Mouse (Mus musculus) midbrain, embryonic 12.5 days (tissue): ENCODE data around the gene Pard3. TPM values are rescaled to one million over a fixed set of nuclear protein-coding genes. Genes with fewer than 3 reads are reported as not detected.

Experiments
- ATAC-seq: fragments of 200-750 bp; cut with Nextera tagmentation; 2 replicates; pipeline ENCODE4 v1.8.0; 2017; ENCODE audit warnings: low read depth, moderate TSS enrichment, moderate library complexity; ENCODE audit not compliant: low FRiP score
- H3K27ac ChIP-seq: fragments of 300-500 bp; sonication (generic); replicated peaks from 2 replicates; pipeline ENCODE4 v1.5.1; 2016; ENCODE audit warnings: mild to moderate bottlenecking
- H3K27me3 ChIP-seq: fragments of 300-500 bp; sonication (generic); 2 replicates; pipeline ENCODE4 v1.6.1; 2016; ENCODE audit warnings: mild to moderate bottlenecking
- H3K36me3 ChIP-seq: fragments of 300-500 bp; sonication (generic); 2 replicates; pipeline ENCODE4 v1.6.1; 2016
- H3K4me1 ChIP-seq: fragments of 300-500 bp; sonication (generic); 2 replicates; pipeline ENCODE4 v1.6.1; 2016
- H3K4me2 ChIP-seq: fragments of 300-500 bp; sonication (generic); replicated peaks from 2 replicates; pipeline ENCODE4 v1.6.1; 2016; ENCODE audit warnings: mild to moderate bottlenecking, moderate library complexity
- H3K4me3 ChIP-seq: fragments of 300-500 bp; sonication (generic); 2 replicates; pipeline ENCODE4 v1.5.1; 2016; ENCODE audit warnings: mild to moderate bottlenecking
- H3K9ac ChIP-seq: fragments of 300-500 bp; sonication (generic); replicated peaks from 2 replicates; pipeline ENCODE4 v1.6.1; 2016; ENCODE audit warnings: mild to moderate bottlenecking, moderate library complexity
- H3K9me3 ChIP-seq: fragments of 300-500 bp; sonication (generic); 2 replicates; pipeline ENCODE4 v1.6.1; 2016; ENCODE audit warnings: mild to moderate bottlenecking
- WGBS: fragments of 180-500 bp; shearing (Covaris S2); methylation state at CpG from one replicate; pipeline ENCODE4 v1.1.7; 2016; 5-methylcytosine and 5-hydroxymethylcytosine counted together
- polyA plus RNA-seq: library from polyadenylated mRNA; unstranded; fragments of >200 nt; fragmentation: Nextera tagmentation; extraction: Ambion mirVana; gene quantifications from 2 replicates; pipeline ENCODE4 v1.2.1, GENCODE M21; 2016

The Pard3 gene
- polyA plus RNA-seq, 1 experiment from 2014 or later = 36.6 TPM

- ATAC-seq = no peak
- WGBS = 3% methylated on average over 10 of the region's 10 CpGs
- Histone ChIP-seq H3K27me3 (no peaks in the 10 kb centered on the region), H3K36me3 (no peaks in the 10 kb centered on the region), H3K9me3 (no peaks in the 10 kb centered on the region), H3K27ac (peak overlapping the region; percentile 92), H3K4me2 (peak overlapping the region; percentile 70), H3K4me3 (peak overlapping the region; percentile 95), H3K4me1 (peaks cover 33% of the 10 kb centered on the region), H3K9ac (peak overlapping the region; percentile 86)
Observed at GRCm38 (mm10) chr8:127065113-127065473, 1.4 kb downstream of the Pard3 start.

GRCm38 (mm10) chr8:127065791-127066190 is 2.1 kb downstream of the Pard3 start:
- no peak for ATAC-seq
- peaks cover 35% of the 10 kb centered on the region for H3K4me1 ChIP-seq
- H3K9ac ChIP-seq = peak overlapping the region; percentile 86
- H3K4me3 ChIP-seq = peak overlapping the region; percentile 95
- WGBS = 71% methylated on average over 1 of the region's 1 CpGs
- no peaks in the 10 kb centered on the region for H3K27me3 ChIP-seq
- H3K36me3 ChIP-seq = no peaks in the 10 kb centered on the region
- H3K27ac ChIP-seq = no peak overlapping the region
- H3K4me2 ChIP-seq = peak overlapping the region; percentile 70
- H3K9me3 ChIP-seq = no peaks in the 10 kb centered on the region

- no peaks in the 10 kb centered on the region for H3K9me3 ChIP-seq
- H3K27me3 ChIP-seq = no peaks in the 10 kb centered on the region
- peaks cover 39% of the 10 kb centered on the region for H3K4me1 ChIP-seq
- ATAC-seq = no peak
- no peak overlapping the region for H3K27ac ChIP-seq
- H3K4me3 ChIP-seq = no peak overlapping the region
- peak overlapping the region; percentile 70; the same call in 1 of the 2 replicates for H3K4me2 ChIP-seq
- no peak overlapping the region for H3K9ac ChIP-seq
- H3K36me3 ChIP-seq = no peaks in the 10 kb centered on the region
Observed at GRCm38 (mm10) chr8:127066501-127066900, 2.8 kb downstream of the Pard3 start.

GRCm38 (mm10) chr8:127068719-127069118 is 5.0 kb downstream of the Pard3 start:
- Histone ChIP-seq H3K9me3 (no peaks in the 10 kb centered on the region), H3K27me3 (no peaks in the 10 kb centered on the region), H3K4me3 (no peak overlapping the region), H3K4me1 (peaks cover 40% of the 10 kb centered on the region), H3K4me2 (no peak overlapping the region), H3K27ac (no peak overlapping the region), H3K36me3 (no peaks in the 10 kb centered on the region), H3K9ac (no peak overlapping the region)
- ATAC-seq = no peak
- WGBS = 80% methylated on average over 3 of the region's 3 CpGs

- Histone ChIP-seq H3K9me3 (no peaks in the 10 kb centered on the region), H3K36me3 (no peaks in the 10 kb centered on the region), H3K9ac (no peak overlapping the region), H3K4me1 (peaks cover 38% of the 10 kb centered on the region), H3K27me3 (no peaks in the 10 kb centered on the region), H3K4me2 (no peak overlapping the region), H3K4me3 (no peak overlapping the region), H3K27ac (0 out of 2 replicates have a peak overlapping the region, but pooled peaks have one; percentile 42)
- no peak for ATAC-seq
- 78% methylated on average over 3 of the region's 3 CpGs for WGBS
Observed at GRCm38 (mm10) chr8:127070225-127070624, 6.5 kb downstream of the Pard3 start.

- H3K36me3 ChIP-seq = no peaks in the 10 kb centered on the region
- no peak overlapping the region for H3K9ac ChIP-seq
- peaks cover 28% of the 10 kb centered on the region; the same call in 1 of the 2 replicates for H3K4me1 ChIP-seq
- 72% methylated on average over 5 of the region's 5 CpGs for WGBS
- H3K27me3 ChIP-seq = no peaks in the 10 kb centered on the region
- H3K9me3 ChIP-seq = no peaks in the 10 kb centered on the region
- no peak overlapping the region for H3K4me2 ChIP-seq
- H3K4me3 ChIP-seq = no peak overlapping the region
- ATAC-seq = no peak
- H3K27ac ChIP-seq = no peak overlapping the region
Observed at GRCm38 (mm10) chr8:127073052-127073618, 9.4 kb downstream of the Pard3 start.

GRCm38 (mm10) chr8:127076511-127076910 is 12.8 kb downstream of the Pard3 start:
- WGBS = 91% methylated on average over 7 of the region's 7 CpGs
- ATAC-seq = no peak

GRCm38 (mm10) chr8:127079244-127079805 is 15.6 kb downstream of the Pard3 start:
- H3K36me3 ChIP-seq = no peaks in the 10 kb centered on the region
- ATAC-seq = no peak
- H3K4me3 ChIP-seq = no peak overlapping the region
- no peaks in the 10 kb centered on the region for H3K27me3 ChIP-seq
- peaks cover 35% of the 10 kb centered on the region for H3K4me1 ChIP-seq
- H3K27ac ChIP-seq = no peak overlapping the region
- no peak overlapping the region for H3K4me2 ChIP-seq
- no peak overlapping the region for H3K9ac ChIP-seq
- no peaks in the 10 kb centered on the region for H3K9me3 ChIP-seq
- WGBS = 59% methylated on average over 5 of the region's 5 CpGs

More at GRCm38 (mm10) chr8:127076511-127076910, 12.8 kb downstream of the Pard3 start:
- H3K4me1 ChIP-seq = peaks cover 43% of the 10 kb centered on the region
- H3K27ac ChIP-seq = no peak overlapping the region
- no peak overlapping the region for H3K9ac ChIP-seq
- no peaks in the 10 kb centered on the region for H3K36me3 ChIP-seq
- H3K4me2 ChIP-seq = no peak overlapping the region
- no peak overlapping the region for H3K4me3 ChIP-seq
- no peaks in the 10 kb centered on the region for H3K9me3 ChIP-seq
- H3K27me3 ChIP-seq = no peaks in the 10 kb centered on the region

- no peaks in the 10 kb centered on the region for H3K27me3 ChIP-seq
- H3K9ac ChIP-seq = no peak overlapping the region
- ATAC-seq = no peak
- H3K4me2 ChIP-seq = no peak overlapping the region
- no peak overlapping the region for H3K4me3 ChIP-seq
- H3K4me1 ChIP-seq = peaks cover 35% of the 10 kb centered on the region
- H3K27ac ChIP-seq = no peak overlapping the region
- WGBS = 94% methylated on average over 3 of the region's 3 CpGs
- no peaks in the 10 kb centered on the region for H3K9me3 ChIP-seq
- no peaks in the 10 kb centered on the region for H3K36me3 ChIP-seq
Observed at GRCm38 (mm10) chr8:127081297-127081696, 17.6 kb downstream of the Pard3 start.

GRCm38 (mm10) chr8:127082486-127082885 is 18.8 kb downstream of the Pard3 start:
- H3K9me3 ChIP-seq = no peaks in the 10 kb centered on the region
- no peak overlapping the region for H3K4me3 ChIP-seq
- no peak overlapping the region for H3K27ac ChIP-seq
- 79% methylated on average over 2 of the region's 2 CpGs for WGBS
- H3K27me3 ChIP-seq = no peaks in the 10 kb centered on the region
- no peak for ATAC-seq
- H3K36me3 ChIP-seq = no peaks in the 10 kb centered on the region
- no peak overlapping the region for H3K4me2 ChIP-seq
- peaks cover 32% of the 10 kb centered on the region for H3K4me1 ChIP-seq
- no peak overlapping the region for H3K9ac ChIP-seq

- WGBS = 89% methylated on average over 6 of the region's 6 CpGs
Observed at GRCm38 (mm10) chr8:127084565-127084964, 20.9 kb downstream of the Pard3 start.

GRCm38 (mm10) chr8:127087434-127087833 is 23.7 kb downstream of the Pard3 start:
- H3K4me3 ChIP-seq = no peak overlapping the region
- peaks cover 21% of the 10 kb centered on the region for H3K4me1 ChIP-seq
- no peak overlapping the region for H3K9ac ChIP-seq
- WGBS = 73% methylated on average over 1 of the region's 1 CpGs
- H3K4me2 ChIP-seq = no peak overlapping the region
- H3K27ac ChIP-seq = no peak overlapping the region
- no peaks in the 10 kb centered on the region for H3K27me3 ChIP-seq
- no peak for ATAC-seq
- H3K36me3 ChIP-seq = no peaks in the 10 kb centered on the region
- no peaks in the 10 kb centered on the region for H3K9me3 ChIP-seq

More at GRCm38 (mm10) chr8:127084565-127084964, 20.9 kb downstream of the Pard3 start:
- Histone ChIP-seq H3K36me3 (no peaks in the 10 kb centered on the region), H3K4me2 (no peak overlapping the region), H3K9ac (no peak overlapping the region), H3K27me3 (no peaks in the 10 kb centered on the region), H3K4me3 (no peak overlapping the region), H3K4me1 (peaks cover 31% of the 10 kb centered on the region), H3K27ac (no peak overlapping the region), H3K9me3 (no peaks in the 10 kb centered on the region)
- no peak for ATAC-seq

- Histone ChIP-seq H3K27me3 (no peaks in the 10 kb centered on the region), H3K4me3 (no peak overlapping the region), H3K9ac (no peak overlapping the region), H3K9me3 (no peaks in the 10 kb centered on the region), H3K27ac (no peak overlapping the region), H3K36me3 (no peaks in the 10 kb centered on the region), H3K4me1 (peaks cover 30% of the 10 kb centered on the region), H3K4me2 (no peak overlapping the region)
- WGBS = 16% methylated on average over 9 of the region's 9 CpGs
- ATAC-seq = no peak
Observed at GRCm38 (mm10) chr8:127088372-127088771, 24.7 kb downstream of the Pard3 start.
